ENCODE assay signal across 12 mouse cellular contexts in genomic region chr11:107138633-107139032, GRCm38 (mm10). TPM values are rescaled to one million over a fixed set of nuclear protein-coding genes. Genes with fewer than 3 reads are reported as not detected.
A peak's percentile ranks its signal among the peaks of the same experiment; 100 is the strongest.
DNase-seq lines count a peak whose midpoint lies in the region; ATAC-seq and TF ChIP-seq lines count a peak whose summit lies in the region.
"Had no signal": no experiment of that assay in that cellular context is flagged by ENCODE, and none has a peak within 500 bp of the region (broad histone marks: within the 10 kb centered on the region; RNA-seq: fewer than 3 reads in every experiment).

No protein-coding gene starts in this region.

- H3K36me3 ChIP-seq in forebrain, embryonic 11.5 days (ENCODE audit: control insufficient read depth, insufficient read depth, low read length), result no peaks in the 10 kb centered on the region
- H3K36me3 ChIP-seq in forebrain, embryonic 12.5 days (replicated peaks), result no peaks in the 10 kb centered on the region
- H3K36me3 ChIP-seq in midbrain, embryonic 14.5 days (ENCODE audit: control insufficient read depth, insufficient read depth, low read length), result no peaks in the 10 kb centered on the region
- no peaks in the 10 kb centered on the region for H3K36me3 ChIP-seq in midbrain, embryonic 10.5 days
- H3K36me3 ChIP-seq in liver, embryonic 14.5 days (replicated peaks; ENCODE audit: control insufficient read depth, insufficient read depth, low read depth), result no peaks in the 10 kb centered on the region
- H3K36me3 ChIP-seq in forebrain, embryonic 15.5 days, result no peaks in the 10 kb centered on the region
- H3K36me3 ChIP-seq: embryonic facial prominence, embryonic 15.5 days; heart, embryonic 15.5 days; midbrain, embryonic 13.5 days had no signal

- no peaks in the 10 kb centered on the region for H3K4me1 ChIP-seq in forebrain, embryonic 11.5 days (replicated peaks; ENCODE audit: control insufficient read depth, insufficient read depth, low read length)
- H3K4me1 ChIP-seq in forebrain, embryonic 12.5 days, result no peaks in the 10 kb centered on the region
- no peaks in the 10 kb centered on the region for H3K4me1 ChIP-seq in midbrain, embryonic 14.5 days (ENCODE audit: control insufficient read depth, insufficient read depth, low read length)
- no peaks in the 10 kb centered on the region for H3K4me1 ChIP-seq in midbrain, embryonic 10.5 days
- H3K4me1 ChIP-seq in liver, embryonic 14.5 days (replicated peaks; ENCODE audit: control insufficient read depth in 2 of 2, insufficient read depth in 2 of 2, low read length in 1 of 2), result no peaks in the 10 kb centered on the region
- no peaks in the 10 kb centered on the region for H3K4me1 ChIP-seq in forebrain, embryonic 15.5 days
- H3K4me1 ChIP-seq: embryonic facial prominence, embryonic 15.5 days; heart, embryonic 15.5 days; midbrain, embryonic 13.5 days had no signal

- no peak overlapping the region for H3K4me2 ChIP-seq in forebrain, embryonic 11.5 days (ENCODE audit: low read depth, low read length, severe bottlenecking)
- H3K4me2 ChIP-seq in forebrain, embryonic 12.5 days, result no peak overlapping the region
- H3K4me2 ChIP-seq in midbrain, embryonic 14.5 days (ENCODE audit: low read length), result no peak overlapping the region
- H3K4me2 ChIP-seq in liver, embryonic 14.5 days (ENCODE audit: low read depth), result no peak overlapping the region
- no peak overlapping the region for H3K4me2 ChIP-seq in forebrain, embryonic 15.5 days (replicated peaks)
- H3K4me2 ChIP-seq: embryonic facial prominence, embryonic 15.5 days; heart, embryonic 15.5 days; midbrain, embryonic 13.5 days had no signal

- peak; percentile 55 for DNase-seq in forebrain, embryonic 11.5 days (ENCODE audit: low spot score)
- peak; percentile 18 for DNase-seq in midbrain, embryonic 14.5 days
- no peak for DNase-seq in midbrain, embryonic 10.5 days (ENCODE audit: low spot score)
- no peak for DNase-seq in liver, embryonic 14.5 days (ENCODE audit: low read depth in 3 of 3, low spot score in 3 of 3)
- peak; percentile 55 for DNase-seq in thymus, postnatal 25 days

- TF ChIP-seq CTCF in liver, embryonic 14.5 days (IDR thresholded peaks at IDR 0.05; ENCODE audit: low read depth), result peak; percentile 55

- 84% methylated on average over 3 of the region's 3 CpGs for WGBS in forebrain, embryonic 11.5 days
- 83% methylated on average over 3 of the region's 3 CpGs for WGBS in forebrain, embryonic 12.5 days
- 80% methylated on average over 3 of the region's 3 CpGs for WGBS in midbrain, embryonic 14.5 days
- WGBS in midbrain, embryonic 10.5 days, result 79% methylated on average over 3 of the region's 3 CpGs
- 47% methylated on average over 3 of the region's 3 CpGs for WGBS in liver, embryonic 14.5 days (ENCODE audit: insufficient replicate concordance)
- WGBS in forebrain, embryonic 15.5 days, result 92% methylated on average over 3 of the region's 3 CpGs

- ATAC-seq in forebrain, embryonic 11.5 days (replicated peaks; ENCODE audit: low FRiP score), result no peak
- no peak for ATAC-seq in forebrain, embryonic 12.5 days (ENCODE audit: low FRiP score)
- no peak for ATAC-seq in midbrain, embryonic 14.5 days (ENCODE audit: low FRiP score, low TSS enrichment)
- ATAC-seq in liver, embryonic 14.5 days (ENCODE audit: insufficient read depth), result no peak
- ATAC-seq in monocyte, adult 5-6 weeks (replicated peaks; ENCODE audit: insufficient number of reproducible peaks, low FRiP score, low TSS enrichment, poor library complexity, severe bottlenecking), result no peak
- no peak for ATAC-seq in forebrain, embryonic 15.5 days (replicated peaks)
- ATAC-seq: activated CD4-positive, CD25-positive, alpha-beta regulatory T cell, adult 4 months; midbrain, embryonic 13.5 days had no signal

- H3K27ac ChIP-seq in forebrain, embryonic 11.5 days (ENCODE audit: low read depth, low read length), result no peak overlapping the region
- no peak overlapping the region for H3K27ac ChIP-seq in forebrain, embryonic 12.5 days
- no peak overlapping the region for H3K27ac ChIP-seq in midbrain, embryonic 14.5 days (replicated peaks; ENCODE audit: low read depth, low read length)
- no peak overlapping the region for H3K27ac ChIP-seq in midbrain, embryonic 10.5 days (replicated peaks)
- no peak overlapping the region for H3K27ac ChIP-seq in liver, embryonic 14.5 days
- no peak overlapping the region for H3K27ac ChIP-seq in forebrain, embryonic 15.5 days (replicated peaks)
- H3K27ac ChIP-seq: embryonic facial prominence, embryonic 15.5 days; heart, embryonic 15.5 days; midbrain, embryonic 13.5 days had no signal

- no peaks in the 10 kb centered on the region for H3K27me3 ChIP-seq in forebrain, embryonic 11.5 days (ENCODE audit: control insufficient read depth, insufficient read depth, low read length)
- H3K27me3 ChIP-seq in forebrain, embryonic 12.5 days, result no peaks in the 10 kb centered on the region
- H3K27me3 ChIP-seq in midbrain, embryonic 14.5 days (ENCODE audit: control insufficient read depth, insufficient read depth, low read length), result no peaks in the 10 kb centered on the region
- H3K27me3 ChIP-seq in midbrain, embryonic 10.5 days (ENCODE audit: low read depth, poor library complexity, severe bottlenecking), result no peaks in the 10 kb centered on the region
- no peaks in the 10 kb centered on the region for H3K27me3 ChIP-seq in liver, embryonic 14.5 days (ENCODE audit: control insufficient read depth, insufficient read depth, low read length)
- H3K27me3 ChIP-seq in forebrain, embryonic 15.5 days, result no peaks in the 10 kb centered on the region
- H3K27me3 ChIP-seq: embryonic facial prominence, embryonic 15.5 days; heart, embryonic 15.5 days; midbrain, embryonic 13.5 days had no signal

- no peak overlapping the region for H3K4me3 ChIP-seq in forebrain, embryonic 11.5 days (ENCODE audit: low read depth, low read length)
- H3K4me3 ChIP-seq in forebrain, embryonic 12.5 days (replicated peaks), result no peak overlapping the region
- H3K4me3 ChIP-seq in midbrain, embryonic 14.5 days (replicated peaks; ENCODE audit: low read depth, low read length), result no peak overlapping the region
- no peak overlapping the region for H3K4me3 ChIP-seq in midbrain, embryonic 10.5 days
- no peak overlapping the region for H3K4me3 ChIP-seq in liver, embryonic 14.5 days (ENCODE audit: insufficient read depth in 1 of 2, low read depth in 2 of 2, low read length in 2 of 2)
- no peak overlapping the region for H3K4me3 ChIP-seq in forebrain, embryonic 15.5 days
- H3K4me3 ChIP-seq: embryonic facial prominence, embryonic 15.5 days; heart, embryonic 15.5 days; midbrain, embryonic 13.5 days had no signal

- TF ChIP-seq EP300 in liver, embryonic 14.5 days (IDR thresholded peaks at IDR 0.05; ENCODE audit: low read depth), result no peak

- no peak overlapping the region for H3K9ac ChIP-seq in forebrain, embryonic 11.5 days (ENCODE audit: low read length)
- no peak overlapping the region for H3K9ac ChIP-seq in forebrain, embryonic 12.5 days
- no peak overlapping the region for H3K9ac ChIP-seq in midbrain, embryonic 14.5 days (replicated peaks; ENCODE audit: low read length)
- no peak overlapping the region for H3K9ac ChIP-seq in liver, embryonic 14.5 days (replicated peaks)
- H3K9ac ChIP-seq in forebrain, embryonic 15.5 days (replicated peaks), result no peak overlapping the region
- H3K9ac ChIP-seq: embryonic facial prominence, embryonic 15.5 days; heart, embryonic 15.5 days; midbrain, embryonic 13.5 days had no signal

- H3K9me3 ChIP-seq in forebrain, embryonic 11.5 days (ENCODE audit: control insufficient read depth, low read length), result no peaks in the 10 kb centered on the region
- H3K9me3 ChIP-seq in forebrain, embryonic 12.5 days, result no peaks in the 10 kb centered on the region
- no peaks in the 10 kb centered on the region for H3K9me3 ChIP-seq in midbrain, embryonic 14.5 days (ENCODE audit: control insufficient read depth, low read length)
- no peaks in the 10 kb centered on the region for H3K9me3 ChIP-seq in midbrain, embryonic 10.5 days (replicated peaks)
- H3K9me3 ChIP-seq in liver, embryonic 14.5 days (ENCODE audit: control insufficient read depth, low read length), result no peaks in the 10 kb centered on the region
- no peaks in the 10 kb centered on the region for H3K9me3 ChIP-seq in forebrain, embryonic 15.5 days
- H3K9me3 ChIP-seq: embryonic facial prominence, embryonic 15.5 days; heart, embryonic 15.5 days; midbrain, embryonic 13.5 days had no signal

RNA-seq across cellular contexts. Expression of gene Bptf, which starts 6.7 kb away (rescaled TPM):
- polyA plus RNA-seq in forebrain, embryonic 11.5 days (2014; fragmentation: Nextera tagmentation; extraction: Ambion mirVana), result 49.6 and 50.6 TPM in 2 replicates
- polyA plus RNA-seq in forebrain, embryonic 12.5 days (2016; fragmentation: Nextera tagmentation; extraction: Ambion mirVana), result 43.3 and 48.3 TPM in 2 replicates
- 40.4 and 46.9 TPM in 2 replicates for polyA plus RNA-seq in midbrain, embryonic 14.5 days (2014; fragmentation: Nextera tagmentation; extraction: Ambion mirVana)
- polyA plus RNA-seq in midbrain, embryonic 10.5 days (2016; fragmentation: Nextera tagmentation; extraction: Ambion mirVana), result 30.1 and 31.7 TPM in 2 replicates
- polyA plus RNA-seq in liver, embryonic 14.5 days (2012; rRNA removed), result 7.1 and 10.3 TPM in 2 replicates
- 7.5 and 7.9 TPM in 2 replicates for polyA plus RNA-seq in liver, embryonic 14.5 days (2014; fragmentation: Nextera tagmentation; extraction: Ambion mirVana)
- total RNA-seq in monocyte, adult 5-6 weeks (2017), result 55.9 to 115 TPM (median 57.5 TPM) in 3 replicates
- polyA plus RNA-seq in forebrain, embryonic 15.5 days (2015; fragmentation: Nextera tagmentation; extraction: Ambion mirVana), result 37.1 and 38.0 TPM in 2 replicates

RNA-seq across cellular contexts. Expression of gene Nol11, which starts 50.5 kb away (rescaled TPM):
- 75.0 and 76.8 TPM in 2 replicates for polyA plus RNA-seq in forebrain, embryonic 11.5 days (2014; fragmentation: Nextera tagmentation; extraction: Ambion mirVana)
- polyA plus RNA-seq in forebrain, embryonic 12.5 days (2016; fragmentation: Nextera tagmentation; extraction: Ambion mirVana), result 67.3 and 69.4 TPM in 2 replicates
- 43.3 and 57.7 TPM in 2 replicates for polyA plus RNA-seq in midbrain, embryonic 14.5 days (2014; fragmentation: Nextera tagmentation; extraction: Ambion mirVana)
- polyA plus RNA-seq in midbrain, embryonic 10.5 days (2016; fragmentation: Nextera tagmentation; extraction: Ambion mirVana), result 71.0 and 71.6 TPM in 2 replicates
- polyA plus RNA-seq in liver, embryonic 14.5 days (2012; rRNA removed), result 7.0 and 11.3 TPM in 2 replicates
- 19.9 and 20.5 TPM in 2 replicates for polyA plus RNA-seq in liver, embryonic 14.5 days (2014; fragmentation: Nextera tagmentation; extraction: Ambion mirVana)
- total RNA-seq in monocyte, adult 5-6 weeks (2017), result 25.2 to 32.3 TPM (median 26.5 TPM) in 3 replicates
- polyA plus RNA-seq in forebrain, embryonic 15.5 days (2015; fragmentation: Nextera tagmentation; extraction: Ambion mirVana), result 53.9 and 55.4 TPM in 2 replicates

Comparison
In these comparisons a context has a peak if more than half of its experiments do, and no peak if none do; other contexts are left out.
1. DNase-seq: peak in forebrain, embryonic 11.5 days (single experiment), midbrain, embryonic 14.5 days (single experiment) and thymus, postnatal 25 days (single experiment); none in midbrain, embryonic 10.5 days (single experiment) and liver, embryonic 14.5 days (0 of 3).